Mouse (Mus musculus) liver, embryonic 14.5 days (tissue): ENCODE data around the gene Hba-x. TPM values are rescaled to one million over a fixed set of nuclear protein-coding genes. Genes with fewer than 3 reads are reported as not detected.
A peak's percentile ranks its signal among the peaks of the same experiment; 100 is the strongest.

Source experiments
- ATAC-seq: fragments of 200-750 bp; cut with Nextera tagmentation; 2 replicates; pipeline ENCODE4 v1.8.0; 2017; ENCODE audit warnings: moderate number of reproducible peaks, mild to moderate bottlenecking, moderate library complexity; ENCODE audit not compliant: insufficient read depth
- DNase-seq, 3 experiments: peaks; one replicate each; pipeline ENCODE4 v3.0.0-alpha.2; 2012 to 2013; ENCODE audit warnings: low read depth in 3 of 3, low spot score in 3 of 3
- H3K27ac ChIP-seq: fragments of 300-500 bp; sonication (generic); 2 replicates; pipeline ENCODE4 v1.5.1; 2014; ENCODE audit warnings: moderate library complexity, mild to moderate bottlenecking, control low read depth, inconsistent platforms
- H3K27me3 ChIP-seq: fragments of 300-500 bp; sonication (generic); 2 replicates; pipeline ENCODE4 v1.6.1; 2014; ENCODE audit warnings: mild to moderate bottlenecking, low read length, moderate library complexity; ENCODE audit not compliant: control insufficient read depth, insufficient read depth
- H3K36me3 ChIP-seq: fragments of 300-500 bp; sonication (generic); replicated peaks from 2 replicates; pipeline ENCODE4 v1.6.1; 2014; ENCODE audit warnings: low read depth; ENCODE audit not compliant: control insufficient read depth, insufficient read depth
- H3K4me1 ChIP-seq, 2 experiments: fragments of 200-500 bp in 1 of 2; fragments of 300-500 bp in 1 of 2; sonication (generic) in 1 of 2; replicated peaks; 2 replicates each; pipeline ENCODE4 v1.6.1; 2012 to 2014; ENCODE audit warnings: antibody characterized with exemption in 1 of 2, inconsistent platforms in 1 of 2, low read length in 1 of 2; ENCODE audit not compliant: control insufficient read depth in 2 of 2, insufficient read depth in 2 of 2
- H3K4me2 ChIP-seq: fragments of 300-500 bp; sonication (generic); 2 replicates; pipeline ENCODE4 v1.6.1; 2014; ENCODE audit warnings: low read depth, mild to moderate bottlenecking, control low read depth, moderate library complexity
- H3K4me3 ChIP-seq, 2 experiments: fragments of 200-500 bp in 1 of 2; fragments of 300-500 bp in 1 of 2; sonication (generic) in 1 of 2; 2 replicates each; pipeline ENCODE4 v1.5.1; 2012 to 2014; ENCODE audit warnings: low read depth in 2 of 2, low read length in 2 of 2, mild to moderate bottlenecking in 2 of 2, control low read depth in 1 of 2, inconsistent platforms in 1 of 2, moderate library complexity in 1 of 2; ENCODE audit not compliant: insufficient read depth in 1 of 2
- H3K9ac ChIP-seq: fragments of 300-500 bp; sonication (generic); replicated peaks from 2 replicates; pipeline ENCODE4 v1.6.1; 2014; ENCODE audit warnings: mild to moderate bottlenecking, control low read depth, moderate library complexity
- H3K9me3 ChIP-seq: fragments of 300-500 bp; sonication (generic); 2 replicates; pipeline ENCODE4 v1.6.1; 2016; ENCODE audit warnings: low read length, mixed read lengths; ENCODE audit not compliant: control insufficient read depth
- CTCF ChIP-seq: IDR thresholded peaks from 2 replicates; pipeline ENCODE4 v1.5.1; 2016; ENCODE audit warnings: antibody characterized with exemption, low read depth, control low read depth
- EP300 ChIP-seq: IDR thresholded peaks from 2 replicates; pipeline ENCODE4 v1.6.1; 2016; ENCODE audit warnings: antibody characterized with exemption, low read depth
- WGBS: fragments of 180-500 bp; shearing (Covaris S2); extraction: QIAGEN DNeasy Blood & Tissue Kit; methylation state at CpG from one replicate; pipeline ENCODE4 v1.1.7; 2014; ENCODE audit not compliant: insufficient replicate concordance; 5-methylcytosine and 5-hydroxymethylcytosine counted together
- polyA plus RNA-seq, 2 experiments: library from polyadenylated mRNA; depleted of rRNA in 1 of 2; stranded (reverse) in 1 of 2; unstranded in 1 of 2; fragments of >200 nt; fragmentation: Nextera tagmentation in 1 of 2; extraction: Ambion mirVana in 1 of 2; gene quantifications; 2 replicates each; pipeline versions ENCODE4 v1.2.1 to v1.2.3; 2012 to 2014

Hba-x gene
- polyA plus RNA-seq, 2 experiments = 32.1 to 74.9 TPM

DNA sequence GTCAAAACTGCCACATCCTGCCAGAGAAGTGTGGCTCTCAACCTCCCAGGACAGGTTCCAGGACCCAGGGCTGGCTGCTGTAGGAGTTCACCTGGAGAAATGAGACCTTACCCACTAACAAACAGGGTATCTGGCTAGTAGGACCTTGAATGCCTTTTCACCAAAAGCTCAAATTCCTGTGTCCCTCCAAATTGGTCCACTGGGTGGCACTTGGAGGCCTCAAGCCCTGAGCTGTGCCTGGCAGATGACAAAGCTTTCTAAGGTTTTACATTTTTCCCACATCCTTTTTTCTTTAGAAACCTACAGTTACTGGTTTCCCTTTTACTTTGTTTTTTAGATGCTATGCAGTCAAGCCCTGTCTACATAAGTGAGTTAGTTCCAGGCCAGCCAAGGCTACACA, 29.1 kb upstream of the Hba-x start:
- H3K9me3 ChIP-seq = no peaks in the 10 kb centered on the region
- peak overlapping the region; percentile 87 for H3K9ac ChIP-seq
- no peaks in the 10 kb centered on the region for H3K27me3 ChIP-seq
- H3K36me3 ChIP-seq = peaks cover 65% of the 10 kb centered on the region
- peak overlapping the region; percentile 100 for H3K27ac ChIP-seq
- DNase-seq (peak in 2 of 3 experiments; percentile 62 to 66), ATAC-seq (no peak)
- H3K4me2 ChIP-seq = peak overlapping the region; percentile 53
- TF ChIP-seq EP300 (no peak), CTCF (peak; percentile 81)
- H3K4me3 ChIP-seq = peak overlapping the region in 1 of 2 experiments; percentile 28; a peak in 1 of 4 replicates
- H3K4me1 ChIP-seq = peaks cover 92 to 94% of the 10 kb centered on the region in 2 experiments

DNA sequence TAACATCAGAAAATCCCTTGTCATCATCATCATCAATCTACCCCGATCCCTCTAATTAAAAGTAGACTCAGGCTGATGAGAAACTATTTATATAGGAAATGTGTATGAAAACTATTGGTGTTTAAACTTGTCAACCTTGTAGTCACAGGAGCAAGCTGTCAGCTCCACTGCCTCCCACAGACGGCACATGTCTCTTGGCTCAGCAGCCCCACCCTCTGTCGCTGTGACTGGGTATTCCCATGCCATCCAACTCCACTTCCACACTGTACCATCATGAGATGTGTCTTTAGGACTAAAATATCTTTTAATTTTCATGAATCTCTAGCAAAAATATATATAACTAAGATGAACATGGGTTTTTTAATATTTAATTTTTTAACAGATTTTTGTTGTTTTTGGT, 27.9 kb upstream of the Hba-x start:
- peak overlapping the region; percentile 100 for H3K27ac ChIP-seq
- DNase-seq (no peak), ATAC-seq (no peak)
- 65% methylated on average over 3 of the region's 3 CpGs for WGBS
- peak overlapping the region; percentile 87 for H3K9ac ChIP-seq
- H3K27me3 ChIP-seq = no peaks in the 10 kb centered on the region
- peaks cover 91 to 92% of the 10 kb centered on the region in 2 experiments for H3K4me1 ChIP-seq
- peaks cover 76% of the 10 kb centered on the region for H3K36me3 ChIP-seq
- H3K4me3 ChIP-seq = no peak overlapping the region
- no peaks in the 10 kb centered on the region for H3K9me3 ChIP-seq
- peak overlapping the region; percentile 53 for H3K4me2 ChIP-seq
- TF ChIP-seq EP300 (no peak), CTCF (peak; percentile 20; the same call in 1 of the 2 replicates)

DNA sequence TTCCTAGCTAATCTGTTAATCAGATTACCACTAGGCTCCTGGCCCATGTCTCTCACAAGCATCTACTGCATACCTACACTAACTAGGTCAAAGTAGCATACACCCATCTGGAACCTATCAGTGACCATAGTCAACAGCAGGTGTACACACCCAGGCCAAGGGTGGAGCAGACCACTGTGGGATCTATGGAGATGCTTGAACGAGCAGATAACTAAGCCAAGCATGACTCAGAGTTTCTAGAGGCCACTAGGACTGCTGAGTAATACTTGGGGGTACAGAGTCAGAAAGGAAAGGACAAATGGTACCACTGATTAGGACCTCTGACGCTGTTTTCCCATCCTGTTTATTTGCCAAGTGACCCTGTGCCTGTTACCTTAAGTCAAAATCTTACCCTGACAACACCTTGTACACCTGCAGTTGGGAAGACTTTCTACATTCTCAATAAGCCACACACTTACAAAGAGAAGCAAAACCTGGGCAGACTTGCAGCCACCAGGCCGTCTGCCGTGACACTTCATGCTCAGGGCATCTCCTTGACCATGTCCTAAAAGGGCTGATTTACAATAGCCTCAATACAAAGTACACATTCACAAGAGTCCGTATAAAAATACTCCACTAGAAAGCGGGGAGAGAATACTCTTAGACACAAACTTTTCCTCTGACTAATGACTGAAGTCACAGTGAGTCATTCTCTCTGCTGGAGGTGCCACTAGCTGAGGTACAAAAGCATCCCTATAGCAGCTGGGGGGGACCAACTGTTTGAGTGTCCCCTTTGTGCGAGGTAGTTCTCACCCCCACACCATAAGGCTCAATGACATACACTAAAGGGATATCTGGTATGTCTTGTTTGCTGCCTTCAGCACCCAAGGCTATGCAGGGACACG, 25.1 kb upstream of the Hba-x start:
- no peaks in the 10 kb centered on the region for H3K9me3 ChIP-seq
- peak overlapping the region; percentile 57 for H3K4me2 ChIP-seq
- H3K27ac ChIP-seq = peak overlapping the region; percentile 100
- WGBS = 44% methylated on average over 8 of the region's 8 CpGs
- peaks cover 90 to 94% of the 10 kb centered on the region in 2 experiments for H3K4me1 ChIP-seq
- peaks cover 72% of the 10 kb centered on the region for H3K36me3 ChIP-seq
- peak; percentile 99 for ATAC-seq
- H3K9ac ChIP-seq = peak overlapping the region; percentile 74
- no peaks in the 10 kb centered on the region for H3K27me3 ChIP-seq
- peak; percentile 100 for TF ChIP-seq EP300
- no peak for TF ChIP-seq CTCF
- 0 out of 4 replicates have a peak overlapping the region, but pooled peaks of 1 of the 2 experiments have one; percentile 18 for H3K4me3 ChIP-seq
- DNase-seq = peak; percentile 97 to 99 (median 98)

DNA sequence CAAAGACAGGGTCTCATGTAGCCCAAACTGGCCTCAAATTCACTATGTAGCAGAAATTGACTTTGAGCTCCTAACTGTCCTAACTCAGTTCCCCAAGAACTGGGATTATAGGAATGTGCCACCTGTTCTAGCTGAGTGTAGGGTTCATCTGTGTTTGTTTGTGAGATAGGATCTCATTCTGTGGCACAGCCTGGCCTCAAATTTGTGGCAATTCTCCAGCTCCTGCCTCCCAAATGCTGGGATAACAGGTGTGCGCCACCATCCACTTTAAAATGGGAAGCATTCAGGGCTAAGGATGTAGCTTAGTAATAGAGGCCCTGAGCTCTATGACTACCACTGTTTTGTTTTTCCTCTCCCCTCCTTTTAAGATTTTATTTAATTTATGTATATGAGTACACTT, 23.1 kb upstream of the Hba-x start:
- TF ChIP-seq CTCF = no peak
- no peak for TF ChIP-seq EP300
- Histone ChIP-seq H3K27ac (peak overlapping the region; percentile 100), H3K9ac (peak overlapping the region; percentile 63), H3K4me3 (no peak overlapping the region), H3K4me2 (peak overlapping the region; percentile 16; the same call in 1 of the 2 replicates), H3K27me3 (no peaks in the 10 kb centered on the region), H3K9me3 (no peaks in the 10 kb centered on the region), H3K36me3 (peaks cover 52% of the 10 kb centered on the region), H3K4me1 (peaks cover 88 to 92% of the 10 kb centered on the region in 2 experiments)
- DNase-seq = no peak
- WGBS = 92% methylated on average over 1 of the region's 1 CpGs
- no peak for ATAC-seq

DNA sequence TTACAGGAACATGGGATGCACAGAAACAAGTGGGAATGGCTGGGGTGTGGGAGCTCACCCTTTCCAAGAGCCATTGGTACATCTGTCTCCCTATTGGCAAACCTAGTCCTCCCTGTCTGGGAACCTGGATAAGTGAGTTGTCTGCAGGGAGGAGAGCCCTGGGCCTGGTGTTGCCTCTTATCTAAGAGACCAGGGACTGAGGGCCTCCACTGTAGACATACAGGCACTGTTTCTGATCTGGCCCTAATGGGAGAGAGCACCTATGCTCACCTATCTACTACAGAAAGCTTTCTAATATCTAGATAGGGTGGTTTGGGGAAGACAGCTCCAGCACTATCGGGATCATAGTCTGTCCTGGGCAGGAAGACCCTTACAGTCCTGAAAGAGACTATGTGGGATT, 20.1 kb upstream of the Hba-x start:
- DNase-seq = peak; percentile 89 to 93 (median 90)
- Histone ChIP-seq H3K27ac (peak overlapping the region; percentile 100), H3K27me3 (no peaks in the 10 kb centered on the region), H3K9ac (peak overlapping the region; percentile 92), H3K36me3 (peaks cover 45% of the 10 kb centered on the region), H3K4me1 (peaks cover 74 to 75% of the 10 kb centered on the region in 2 experiments), H3K9me3 (no peaks in the 10 kb centered on the region), H3K4me3 (peak overlapping the region; percentile 13 to 22; a peak in 3 of 4 replicates), H3K4me2 (peak overlapping the region; percentile 54)
- WGBS = 12% methylated on average over 1 of the region's 1 CpGs
- ATAC-seq = peak; percentile 99
- peak; percentile 97 for TF ChIP-seq EP300
- no peak for TF ChIP-seq CTCF
